Mouse (Mus musculus): ENCODE results near the gene Tbxas1. TPM values are rescaled to one million over a fixed set of nuclear protein-coding genes. Genes with fewer than 3 reads are reported as not detected.

The Tbxas1 gene
- total RNA-seq, 2 experiments from 2014 or later: 1.0 to 1.4 TPM

DNA sequence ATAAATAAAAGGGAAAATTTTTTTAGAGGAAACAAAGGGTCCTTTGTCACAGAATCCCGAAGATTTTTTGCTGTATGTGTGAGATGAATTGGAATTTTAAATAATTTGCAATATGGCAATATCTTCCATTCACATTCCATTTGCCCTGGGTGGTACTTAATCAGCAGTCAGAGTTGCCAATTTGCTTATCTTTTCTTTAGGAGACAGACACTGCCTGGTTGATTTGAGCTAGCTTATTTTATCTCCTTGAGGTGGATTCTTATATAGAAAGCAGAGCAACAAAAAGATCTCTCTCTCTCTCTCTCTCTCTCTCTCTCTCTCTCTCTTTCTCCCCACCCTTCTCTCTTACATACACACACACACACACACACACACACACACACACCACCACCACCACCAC, 9.9 kb downstream of the Tbxas1 start:
- DNase-seq: no peak
- intact Hi-C loops (cut with DNase I): no loop called here

DNA sequence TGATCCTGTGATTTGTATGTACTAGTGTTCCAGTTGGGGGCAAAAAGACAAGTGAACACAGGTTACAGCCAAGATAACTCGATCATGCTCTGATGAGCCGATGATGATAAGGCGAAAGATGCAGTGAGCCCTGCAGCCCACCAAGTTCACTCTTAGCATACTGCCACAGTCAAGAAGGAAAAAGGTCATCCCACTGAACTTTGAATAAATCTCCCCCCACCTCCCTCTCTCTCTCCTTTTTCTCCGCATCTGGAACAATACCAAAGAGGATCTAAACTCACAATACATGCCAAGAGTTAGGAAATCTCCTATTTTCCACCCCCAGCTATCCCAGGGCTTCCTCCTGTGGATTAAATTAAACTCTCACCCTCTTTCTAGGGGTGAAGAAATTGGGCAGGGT, 12.2 kb downstream of the Tbxas1 start:
- DNase-seq: no peak
- intact Hi-C loops (cut with DNase I): no loop called here

DNA sequence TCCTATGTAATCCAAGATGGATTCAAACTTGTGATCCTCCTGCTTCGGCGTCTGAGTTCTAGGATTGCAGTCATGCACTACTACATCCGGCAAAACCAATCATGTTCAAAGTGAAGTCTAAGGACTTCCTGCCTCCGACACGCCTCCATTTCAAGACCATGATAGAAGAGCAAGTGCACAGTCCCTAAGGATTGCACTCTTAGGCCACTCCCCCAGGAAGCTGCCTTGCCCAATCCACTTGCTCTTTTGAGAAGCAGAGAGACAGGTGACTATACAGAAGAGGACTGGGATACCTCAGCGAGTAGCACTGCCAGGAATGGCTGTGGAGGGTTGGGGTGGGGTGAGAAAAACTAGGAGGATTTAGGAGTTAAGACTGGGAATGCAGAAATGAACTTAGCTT, 14.0 kb downstream of the Tbxas1 start:
- no peak for DNase-seq

DNA sequence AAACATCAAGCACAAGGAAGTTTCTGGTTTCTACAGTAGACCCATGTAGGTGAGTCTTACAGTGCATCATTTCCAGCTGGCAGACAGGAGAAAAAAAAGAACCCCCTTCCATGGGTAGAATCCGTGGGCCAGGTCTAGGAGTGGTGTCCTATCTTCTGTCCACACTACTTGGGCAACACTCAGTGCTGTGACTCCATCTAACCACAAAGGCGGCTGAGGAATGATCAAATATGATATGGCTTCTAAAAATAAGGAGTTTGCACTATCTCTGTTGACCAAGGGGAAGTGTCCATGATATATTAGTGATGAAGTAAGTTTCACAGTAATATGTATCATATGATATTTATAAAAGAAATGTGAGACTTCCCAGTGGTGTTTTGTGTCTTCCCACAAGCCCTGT, 16.8 kb downstream of the Tbxas1 start:
- no peak for DNase-seq
- intact Hi-C loops (cut with DNase I): no loop called here

More for the DNA sequence above, 14.0 kb downstream of the Tbxas1 start:
- intact Hi-C loops (cut with DNase I): no loop called here

DNA sequence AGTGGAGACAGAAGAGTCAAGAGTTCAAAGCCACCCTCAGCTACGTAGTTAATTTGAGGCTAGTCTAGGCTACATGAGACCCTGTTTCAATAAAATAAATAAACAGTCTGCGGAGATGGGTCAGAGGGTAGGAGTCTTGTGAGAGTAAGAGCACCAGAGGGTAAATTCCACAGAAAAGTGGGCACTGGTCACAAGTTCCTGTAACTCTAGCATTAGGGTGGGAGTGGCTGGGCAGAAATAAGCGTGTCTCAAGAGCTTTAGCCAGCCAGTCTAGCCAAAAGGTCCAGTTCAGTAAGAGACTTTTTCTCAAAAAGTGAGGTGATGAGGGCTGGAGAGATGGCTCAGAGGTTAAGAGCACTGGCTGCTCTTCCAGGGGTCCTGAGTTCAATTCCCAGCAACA, 18.4 kb downstream of the Tbxas1 start:
- intact Hi-C loops (cut with DNase I): no loop called here
- no peak for DNase-seq

- intact Hi-C loops (cut with DNase I): no loop called here
- DNase-seq: no peak
Observed at GRCm38 (mm10) chr6:38900073-38900472, 24.9 kb downstream of the Tbxas1 start.

GRCm38 (mm10) chr6:38900479-38901126, 25.4 kb downstream of the Tbxas1 start:
- intact Hi-C loops (cut with DNase I): no loop called here
- DNase-seq: no peak

GRCm38 (mm10) chr6:38901152-38901551, 25.9 kb downstream of the Tbxas1 start:
- no peak for DNase-seq
- intact Hi-C loops (cut with DNase I): no loop called here

GRCm38 (mm10) chr6:38901636-38902035, 26.4 kb downstream of the Tbxas1 start:
- no peak for DNase-seq
- intact Hi-C loops (cut with DNase I): no loop called here

- DNase-seq: no peak
Observed at GRCm38 (mm10) chr6:38902820-38903439, 27.7 kb downstream of the Tbxas1 start.

GRCm38 (mm10) chr6:38906005-38906404, 30.8 kb downstream of the Tbxas1 start:
- DNase-seq: no peak
- intact Hi-C loops (cut with DNase I): no loop called here

More at GRCm38 (mm10) chr6:38902820-38903439, 27.7 kb downstream of the Tbxas1 start:
- intact Hi-C loops (cut with DNase I): no loop called here

GRCm38 (mm10) chr6:38908401-38908800, 33.2 kb downstream of the Tbxas1 start:
- DNase-seq: no peak
- intact Hi-C loops (cut with DNase I): no loop called here

- peak; percentile 67 to 80 for DNase-seq
- intact Hi-C loops (cut with DNase I): loop anchor here (1.0 to 5.0 kb wide), 3 partner anchors 34 to 175 kb away; partner anchors contain the start of genes Hipk2 and Tbxas1
Observed at GRCm38 (mm10) chr6:38910828-38911559, 35.8 kb downstream of the Tbxas1 start.

DNA sequence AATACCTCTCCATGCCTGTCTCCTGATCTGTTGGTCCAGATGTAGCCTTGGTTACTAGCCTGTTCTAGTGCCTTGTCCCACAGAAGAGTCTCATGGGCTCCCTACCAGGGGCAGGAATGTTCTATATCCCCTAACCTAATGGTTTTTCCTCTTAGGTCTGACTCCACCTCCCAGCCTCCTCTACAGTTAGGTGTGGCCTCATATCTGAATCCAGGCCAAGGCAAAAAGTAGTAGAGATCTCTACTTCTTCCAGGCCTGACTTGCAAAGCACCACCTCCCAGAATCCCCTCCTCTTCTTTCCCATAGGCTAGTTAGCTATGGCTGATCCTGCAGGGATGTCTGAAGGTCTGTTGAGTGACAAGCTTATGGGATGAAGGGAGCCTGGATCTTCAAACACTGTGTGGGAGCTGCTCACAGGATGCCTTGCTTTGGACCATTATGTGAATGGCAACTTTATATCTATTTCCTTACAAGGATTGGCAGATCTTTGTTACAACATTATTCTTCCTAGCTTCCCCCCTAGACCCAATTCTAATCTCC, 37.0 kb downstream of the Tbxas1 start:
- DNase-seq: no peak
- intact Hi-C loops (cut with DNase I): loop anchor here (2.0 to 5.0 kb wide), 3 partner anchors 35 to 261 kb away; partner anchors contain the start of genes Hipk2 and Tbxas1

- intact Hi-C loops (cut with DNase I): loop anchor here (2.0 to 5.0 kb wide), 3 partner anchors 36 to 262 kb away; partner anchors contain the start of genes Hipk2 and Tbxas1
- DNase-seq: no peak
Observed at GRCm38 (mm10) chr6:38912845-38913244, 37.6 kb downstream of the Tbxas1 start.

- no peak for DNase-seq
- intact Hi-C loops (cut with DNase I): loop anchor here (2.0 to 5.0 kb wide), 3 partner anchors 36 to 263 kb away; partner anchors contain the start of genes Hipk2 and Tbxas1
Observed at GRCm38 (mm10) chr6:38913386-38914042, 38.3 kb downstream of the Tbxas1 start.

GRCm38 (mm10) chr6:38914181-38914580, 39.0 kb downstream of the Tbxas1 start:
- DNase-seq: no peak
- intact Hi-C loops (cut with DNase I): loop anchor here (5.0 kb wide), 2 partner anchors 37 to 153 kb away; partner anchors contain the start of genes Hipk2 and Tbxas1

DNA sequence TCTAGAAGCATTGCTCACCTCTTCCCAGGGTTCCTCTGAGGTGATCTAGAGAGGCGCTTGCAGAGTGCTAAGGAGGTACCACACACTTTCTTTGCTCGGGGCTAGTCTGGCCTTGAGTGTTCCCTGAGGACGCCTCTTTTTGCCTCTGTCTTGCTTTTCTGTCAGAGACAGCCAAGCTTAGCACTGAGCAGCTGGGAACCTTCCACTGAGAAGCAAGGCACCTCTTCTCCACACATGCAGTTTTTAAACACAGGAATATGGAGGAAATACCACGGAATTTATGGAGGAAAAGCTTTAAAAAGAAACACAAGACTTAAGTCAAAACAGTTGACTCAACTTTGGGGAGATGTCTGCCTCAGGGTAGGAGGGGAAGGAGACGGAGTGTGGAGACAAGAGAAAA, 40.6 kb downstream of the Tbxas1 start:
- intact Hi-C loops (cut with DNase I): no loop called here
- no peak for DNase-seq

DNA sequence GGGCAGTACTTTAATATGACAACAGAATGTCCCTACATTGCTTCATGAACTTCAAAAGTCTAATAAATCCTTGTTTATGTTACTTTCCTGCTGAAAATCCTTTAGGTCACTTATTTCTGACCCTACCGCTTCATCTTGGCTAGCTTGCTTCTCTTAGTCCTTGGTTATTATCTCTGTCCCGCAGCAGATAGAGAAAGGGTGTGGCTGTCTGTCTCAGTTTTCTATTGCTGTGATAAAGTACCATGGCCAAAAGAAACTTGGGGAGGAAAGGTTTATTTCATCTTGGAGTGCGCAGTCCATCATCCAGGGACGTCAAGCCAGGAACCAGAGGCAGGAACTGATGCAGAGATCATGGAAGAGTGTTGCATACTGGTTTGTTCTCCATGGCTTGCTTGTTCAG, 41.4 kb downstream of the Tbxas1 start:
- no peak for DNase-seq
- intact Hi-C loops (cut with DNase I): no loop called here

DNA sequence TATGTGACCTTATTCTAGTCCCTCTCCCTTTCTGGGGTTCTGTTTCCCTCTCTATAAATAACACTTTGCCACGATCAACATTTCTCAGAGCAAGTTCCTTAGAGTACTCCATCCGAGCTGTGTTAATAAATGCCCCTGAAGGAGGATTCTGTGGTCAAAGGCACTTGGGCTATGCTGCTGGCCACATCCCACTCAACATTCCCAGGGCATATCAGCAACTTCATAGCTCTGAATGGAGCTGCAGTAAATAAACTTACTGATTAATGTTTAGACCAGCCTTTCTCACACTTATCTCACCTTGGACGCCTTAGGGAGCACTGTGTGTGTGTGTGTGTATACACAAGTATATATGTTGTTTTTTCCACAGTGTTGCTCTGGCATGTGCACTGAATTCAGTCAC, 42.2 kb downstream of the Tbxas1 start:
- intact Hi-C loops (cut with DNase I): no loop called here
- DNase-seq: no peak

DNA sequence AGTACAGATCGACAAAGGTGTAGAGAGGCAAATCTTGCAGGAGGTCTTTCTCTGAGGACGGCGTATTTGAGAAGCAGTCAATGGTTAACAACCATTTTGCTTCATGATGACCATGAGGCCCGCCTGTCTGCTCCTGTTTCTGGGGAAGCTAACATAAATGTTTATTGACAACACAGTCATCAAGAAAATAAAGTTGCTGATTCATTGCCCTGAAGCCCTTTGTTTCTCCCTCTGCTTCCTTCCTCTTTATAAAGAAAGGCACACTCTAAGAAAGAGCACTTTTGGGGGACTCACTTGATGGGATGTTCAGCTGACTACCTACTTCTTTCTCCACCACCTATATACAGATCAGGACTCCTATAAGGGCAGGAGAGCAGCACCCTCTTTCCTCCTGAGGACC, 43.5 kb downstream of the Tbxas1 start:
- intact Hi-C loops (cut with DNase I): no loop called here
- no peak for DNase-seq

Data from heart, postnatal 10 days (tissue).